Mouse (Mus musculus) olfactory bulb, adult 2 months (tissue): ENCODE results near the gene Hsf2bp.

Experiments used
- CTCF ChIP-seq: fragments of 200-500 bp; IDR thresholded peaks from 2 replicates; pipeline ENCODE4 v1.5.1; 2012; ENCODE audit warnings: low read depth, mild to moderate bottlenecking, low read length, moderate library complexity; ENCODE audit not compliant: insufficient read depth
- POLR2A ChIP-seq: fragments of 200-500 bp; IDR thresholded peaks from 2 replicates; pipeline ENCODE4 v1.6.1; 2012; ENCODE audit warnings: mild to moderate bottlenecking, low read depth, low read length, moderate library complexity; ENCODE audit not compliant: insufficient read depth

DNA sequence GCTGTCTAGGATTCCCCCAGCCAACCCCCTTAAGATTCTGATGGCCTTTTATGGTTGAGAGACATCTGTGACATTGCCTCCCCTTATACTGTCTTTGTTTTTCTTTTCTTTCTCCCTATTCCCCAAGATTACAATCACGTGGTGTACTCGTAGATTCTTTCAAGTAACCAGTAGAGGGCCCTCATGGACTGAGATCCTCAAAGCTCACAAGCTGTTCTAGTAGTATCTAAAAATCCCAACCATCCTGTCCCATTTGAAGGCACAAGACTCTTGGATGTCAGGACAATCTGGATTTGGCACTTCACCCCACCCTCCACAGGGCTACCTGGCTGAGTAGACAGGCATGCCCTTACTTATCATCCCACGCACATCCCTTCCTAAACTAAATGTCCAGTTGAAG lies 8.5 kb downstream of the Hsf2bp start:
- no peak for TF ChIP-seq CTCF
- TF ChIP-seq POLR2A: no peak
